Mouse (Mus musculus): ENCODE results near the gene Olfr1120.
"Not testable (repeated sequence)": the region's sequence is repeated elsewhere in the genome, so short reads cannot be mapped to it uniquely, and the experiment has no call there.

Olfr1120 gene

GRCm38 (mm10) chr2:87354515-87354914 is at the start of gene Olfr1120:
Gene Olfr1120, plus strand, starts transcription at chr2:87354815.
- DNase-seq (ENCODE audit: low spot score in 2 of 2) = no peak

DNA sequence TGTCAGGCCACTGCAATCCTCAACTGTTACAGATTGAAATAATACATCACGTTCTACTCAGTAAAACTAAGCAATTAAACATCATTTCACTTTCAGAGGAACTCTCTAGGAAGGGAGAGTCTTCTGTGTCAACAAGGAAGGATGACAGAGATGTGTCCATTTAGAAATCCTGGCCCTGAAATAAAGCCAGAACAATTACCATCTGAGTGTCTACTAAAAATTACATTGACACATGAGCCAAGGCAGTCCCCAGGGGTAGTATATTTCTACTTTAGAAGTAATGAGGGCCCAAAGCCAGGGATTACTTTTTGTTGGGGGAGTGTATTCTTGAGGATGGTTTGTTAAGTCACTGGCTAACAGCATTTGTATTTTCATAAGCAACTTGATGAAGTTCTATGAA is 47.3 kb upstream of the Olfr1120 start, which contains the start of gene Olfr1118:
TSS of gene Olfr1118 (plus strand) at position 301 of the 400 bp plus-strand sequence.
- DNase-seq (ENCODE audit: low spot score in 2 of 2) = no peak

GRCm38 (mm10) chr2:87360121-87360520 is 5.5 kb downstream of the Olfr1120 start:
- not testable (repeated sequence) for DNase-seq (ENCODE audit: low spot score in 2 of 2)

- DNase-seq (ENCODE audit: low spot score in 2 of 2) = no peak
Observed at GRCm38 (mm10) chr2:87369595-87369994, 15.0 kb downstream of the Olfr1120 start, which contains the start of gene Olfr1121. Gene Olfr1121, plus strand, starts transcription at chr2:87369895.

GRCm38 (mm10) chr2:87371726-87372125 is 17.1 kb downstream of the Olfr1120 start:
- DNase-seq (ENCODE audit: low spot score in 2 of 2) = no peak

GRCm38 (mm10) chr2:87383935-87384334 is 29.3 kb downstream of the Olfr1120 start:
- DNase-seq (ENCODE audit: low spot score in 2 of 2) = no peak

DNA sequence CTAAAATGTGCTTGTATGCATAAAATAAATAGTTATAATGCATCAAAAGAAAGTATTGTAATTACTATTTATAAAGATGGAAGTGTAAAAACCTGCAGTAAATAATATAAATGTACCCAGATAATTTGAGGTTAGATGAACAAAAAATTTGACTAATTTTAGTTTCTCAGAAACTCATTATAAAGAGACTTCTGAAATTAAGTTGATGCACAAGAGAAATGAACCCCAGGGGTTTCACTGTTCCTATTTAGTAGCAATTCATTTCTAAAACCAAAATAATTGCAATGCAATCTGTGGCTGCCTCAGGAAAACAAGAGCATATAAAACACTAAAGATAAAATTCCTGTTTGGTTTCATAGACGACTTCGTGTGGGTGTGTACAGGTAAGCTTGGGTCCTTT is 30.9 kb downstream of the Olfr1120 start, which contains the start of gene Olfr1122:
TSS of gene Olfr1122 (plus strand) at position 301 of the 400 bp plus-strand sequence.
- no peak for DNase-seq (ENCODE audit: low spot score in 2 of 2)

- DNase-seq (ENCODE audit: low spot score in 2 of 2) = not testable (repeated sequence)
Observed at GRCm38 (mm10) chr2:87393605-87394004, 39.0 kb downstream of the Olfr1120 start.

DNA sequence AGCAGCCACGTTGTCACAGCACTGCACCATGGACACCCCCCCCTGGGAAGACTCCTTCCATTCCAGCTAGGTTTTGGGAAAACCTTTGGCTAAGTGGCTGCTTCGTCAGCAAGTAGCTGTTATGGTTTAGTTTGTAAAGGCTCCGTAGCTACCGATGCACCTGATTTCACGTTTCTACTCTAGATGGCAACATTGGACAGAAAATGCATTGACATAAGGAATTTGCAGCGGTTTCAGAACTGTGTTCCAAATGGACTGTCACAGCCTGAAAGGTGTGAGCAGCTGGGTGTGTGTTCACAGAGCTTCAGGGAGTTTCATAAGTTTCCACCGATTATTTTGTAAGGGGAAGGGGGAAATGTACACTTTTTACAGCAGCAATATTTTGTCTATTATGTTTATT is 40.1 kb downstream of the Olfr1120 start:
- DNase-seq (ENCODE audit: low spot score in 2 of 2) = not testable (repeated sequence)
